Mouse (Mus musculus) C2C12 (cell line): ENCODE results near the gene Abcb8. TPM values are rescaled to one million over a fixed set of nuclear protein-coding genes. Genes with fewer than 3 reads are reported as not detected.

ENCODE experiments used
- H3K27me3 ChIP-seq: one replicate; pipeline ENCODE4 v1.6.1; 2011; ENCODE audit not compliant: control insufficient read depth, insufficient read depth, insufficient read length
- H3K36me3 ChIP-seq: one replicate; pipeline ENCODE4 v1.6.1; 2011; ENCODE audit not compliant: control insufficient read depth, insufficient read depth
- H3K4me3 ChIP-seq: one replicate; pipeline ENCODE4 v1.5.1; 2011; ENCODE audit warnings: mild to moderate bottlenecking, control low read depth; ENCODE audit not compliant: poor library complexity, insufficient read depth, severe bottlenecking
- H3K79me2 ChIP-seq: one replicate; pipeline ENCODE4 v1.6.1; 2011; ENCODE audit not compliant: control insufficient read depth, insufficient read depth
- H3K79me3 ChIP-seq: one replicate; pipeline ENCODE4 v1.6.1; 2011; ENCODE audit warnings: low read depth, control low read depth
- H3ac ChIP-seq: one replicate; pipeline ENCODE3; 2011; ENCODE audit warnings: low read depth; ENCODE audit not compliant: control insufficient read depth, insufficient read length
- CEBPB ChIP-seq: IDR thresholded peaks from one replicate; pipeline ENCODE4 v1.6.1; 2011; ENCODE audit warnings: low read depth, mild to moderate bottlenecking, control low read depth, moderate library complexity
- CTCF ChIP-seq: IDR thresholded peaks from one replicate; pipeline ENCODE4 v1.5.1; 2011; ENCODE audit not compliant: control insufficient read depth, insufficient read depth, insufficient read length
- FOSL1 ChIP-seq: IDR thresholded peaks from one replicate; pipeline ENCODE4 v1.8.0; 2011; ENCODE audit warnings: mild to moderate bottlenecking, low read length; ENCODE audit not compliant: poor library complexity, insufficient read depth, severe bottlenecking
- MAX ChIP-seq: IDR thresholded peaks from one replicate; pipeline ENCODE4 v1.6.1; 2011; ENCODE audit warnings: mild to moderate bottlenecking, control low read depth
- MYOD1 ChIP-seq: IDR thresholded peaks from one replicate; pipeline ENCODE4 v1.6.1; 2011; ENCODE audit warnings: low read depth; ENCODE audit not compliant: control insufficient read depth, insufficient read length
- MYOG ChIP-seq: IDR thresholded peaks from one replicate; pipeline ENCODE4 v1.6.1; 2011; ENCODE audit not compliant: control insufficient read depth, insufficient read length; ENCODE audit errors: extremely low read depth
- USF1 ChIP-seq: IDR thresholded peaks from one replicate; pipeline ENCODE4 v1.6.1; 2011; ENCODE audit warnings: low read depth, mild to moderate bottlenecking, control low read depth, moderate library complexity
- polyA plus RNA-seq: library from polyadenylated mRNA; unstranded; fragments of >200 nt; fragmentation: generic; extraction: Trizol; gene quantifications from one replicate; pipeline ENCODE4 v1.2.1, GENCODE M21; 2012; ENCODE audit warnings: missing spikeins

Abcb8 gene
- polyA plus RNA-seq, 1 experiment: 25.1 TPM

DNA sequence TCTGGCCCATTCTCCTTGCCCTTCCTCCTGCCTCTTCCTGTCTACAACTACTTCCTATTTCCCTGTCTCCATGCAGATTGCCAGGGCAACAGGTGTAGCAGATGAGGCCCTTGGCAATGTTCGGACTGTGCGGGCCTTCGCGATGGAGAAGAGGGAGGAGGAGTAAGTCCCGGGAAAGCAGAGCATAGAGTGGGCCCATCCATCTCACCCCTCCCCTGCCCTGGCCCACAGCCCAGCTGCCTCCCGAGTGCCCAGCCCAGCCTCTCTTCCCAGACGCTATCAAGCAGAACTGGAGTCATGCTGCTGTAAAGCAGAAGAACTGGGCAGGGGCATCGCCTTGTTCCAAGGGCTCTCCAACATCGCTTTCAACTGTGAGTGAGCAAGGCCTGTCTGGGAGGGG is 8.5 kb downstream of the Abcb8 start:
- Histone ChIP-seq H3K27me3 (no peaks in the 10 kb centered on the region), H3K4me3 (no peak overlapping the region), H3ac (no peak overlapping the region), H3K79me3 (no peaks in the 10 kb centered on the region), H3K36me3 (peaks cover 9% of the 10 kb centered on the region), H3K79me2 (no peaks in the 10 kb centered on the region)
- TF ChIP-seq MAX: no peak
- TF ChIP-seq CEBPB: no peak
- TF ChIP-seq MYOD1: no peak
- TF ChIP-seq MYOG: no peak
- no peak for TF ChIP-seq FOSL1
- TF ChIP-seq USF1: no peak
- no peak for TF ChIP-seq CTCF

DNA sequence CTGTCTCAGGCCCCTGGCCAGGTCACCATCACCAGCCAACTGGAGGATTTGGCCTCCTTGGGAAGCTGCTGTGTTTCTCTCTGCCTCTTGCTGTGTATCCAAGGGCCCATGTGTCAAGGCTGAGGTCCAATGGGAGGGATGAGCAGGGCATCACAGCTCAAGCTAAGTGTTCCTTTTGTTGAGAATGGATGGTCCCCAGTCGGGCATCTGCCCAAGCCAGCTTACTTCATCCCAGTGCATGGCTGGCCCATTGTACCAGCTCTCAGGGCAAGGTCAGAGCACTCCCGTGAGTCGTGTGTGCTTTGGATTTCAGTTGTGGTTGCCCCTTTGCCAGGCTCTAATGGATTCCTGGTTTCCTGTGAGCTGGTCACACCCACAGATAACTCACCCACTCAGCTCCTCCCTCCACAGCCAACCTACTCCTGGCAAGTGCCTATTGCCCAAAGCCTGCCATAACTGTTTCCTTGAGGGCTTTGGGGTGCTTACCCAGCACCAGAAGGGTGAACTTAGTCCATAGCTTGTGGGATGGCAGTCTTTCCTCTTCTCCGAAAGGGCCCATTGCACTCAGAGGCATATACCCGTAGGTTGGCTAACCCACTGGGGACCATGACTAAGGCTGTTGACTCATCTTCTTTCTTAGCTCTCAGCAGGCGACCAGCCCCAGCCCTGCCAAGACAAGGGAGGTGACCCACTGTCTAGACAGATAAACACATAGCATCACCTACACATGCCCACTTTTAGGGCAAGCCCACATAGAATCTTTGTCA is 11.3 kb downstream of the Abcb8 start:
- no peaks in the 10 kb centered on the region for H3K27me3 ChIP-seq
- TF ChIP-seq CEBPB (peak; percentile 43), FOSL1 (peak; percentile 29), MYOD1 (no peak), CTCF (no peak)
- H3K4me3 ChIP-seq: no peak overlapping the region
- no peaks in the 10 kb centered on the region for H3K79me3 ChIP-seq
- H3ac ChIP-seq: no peak overlapping the region
- H3K79me2 ChIP-seq: no peaks in the 10 kb centered on the region
- peaks cover 11% of the 10 kb centered on the region for H3K36me3 ChIP-seq

DNA sequence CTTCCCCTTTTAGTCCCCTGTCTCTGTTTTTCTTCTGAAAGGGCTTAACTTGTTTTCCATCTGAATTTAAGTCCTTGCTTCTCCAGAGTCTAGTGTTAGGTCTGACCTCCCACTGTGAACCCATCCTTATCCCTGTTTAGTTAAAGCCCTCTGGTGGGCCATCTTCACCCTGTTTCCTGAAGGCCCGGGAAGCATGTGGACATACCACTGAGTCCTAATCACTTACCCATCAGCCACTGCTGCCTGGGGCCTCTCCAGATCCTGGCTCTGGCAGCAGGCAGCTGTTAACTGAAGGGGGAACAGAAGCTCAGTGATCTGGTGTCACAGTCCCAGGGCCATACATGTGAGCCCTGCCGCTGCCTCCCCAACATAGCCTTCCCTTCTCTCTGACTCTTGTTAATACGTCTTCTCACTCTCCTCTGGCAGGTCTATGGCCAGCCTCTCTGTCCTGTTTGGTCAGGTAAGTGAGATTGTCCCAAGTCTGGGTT is 12.0 kb downstream of the Abcb8 start:
- peaks cover 11% of the 10 kb centered on the region for H3K36me3 ChIP-seq
- no peak overlapping the region for H3ac ChIP-seq
- no peaks in the 10 kb centered on the region for H3K27me3 ChIP-seq
- H3K79me3 ChIP-seq: no peaks in the 10 kb centered on the region
- no peaks in the 10 kb centered on the region for H3K79me2 ChIP-seq
- no peak overlapping the region for H3K4me3 ChIP-seq
- TF ChIP-seq MYOD1 (peak; percentile 12), CEBPB (no peak), MAX (peak; percentile 64)

DNA sequence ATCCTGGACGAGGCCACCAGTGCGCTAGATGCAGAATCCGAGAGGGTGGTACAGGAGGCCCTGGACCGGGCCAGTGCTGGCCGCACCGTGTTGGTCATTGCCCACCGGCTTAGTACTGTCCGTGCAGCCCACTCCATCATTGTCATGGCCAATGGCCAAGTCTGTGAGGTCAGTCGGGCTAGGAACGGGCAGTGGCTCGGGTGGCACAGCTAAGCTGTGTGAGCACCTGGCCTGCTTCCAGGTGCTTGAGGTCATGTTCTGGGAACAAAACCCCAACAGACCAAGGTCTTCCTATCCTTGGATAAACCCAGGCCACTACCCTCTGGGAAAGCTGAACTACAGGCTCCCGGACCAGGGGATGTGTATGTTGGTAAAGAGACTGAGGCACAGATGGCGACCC is 15.2 kb downstream of the Abcb8 start:
- Histone ChIP-seq H3ac (no peak overlapping the region), H3K36me3 (peaks cover 5% of the 10 kb centered on the region), H3K79me2 (no peaks in the 10 kb centered on the region), H3K4me3 (no peak overlapping the region), H3K27me3 (no peaks in the 10 kb centered on the region), H3K79me3 (no peaks in the 10 kb centered on the region)
- TF ChIP-seq MYOD1: no peak
- no peak for TF ChIP-seq MAX
- TF ChIP-seq MYOG: no peak
- TF ChIP-seq CTCF: no peak
- no peak for TF ChIP-seq FOSL1
- TF ChIP-seq USF1: no peak

DNA sequence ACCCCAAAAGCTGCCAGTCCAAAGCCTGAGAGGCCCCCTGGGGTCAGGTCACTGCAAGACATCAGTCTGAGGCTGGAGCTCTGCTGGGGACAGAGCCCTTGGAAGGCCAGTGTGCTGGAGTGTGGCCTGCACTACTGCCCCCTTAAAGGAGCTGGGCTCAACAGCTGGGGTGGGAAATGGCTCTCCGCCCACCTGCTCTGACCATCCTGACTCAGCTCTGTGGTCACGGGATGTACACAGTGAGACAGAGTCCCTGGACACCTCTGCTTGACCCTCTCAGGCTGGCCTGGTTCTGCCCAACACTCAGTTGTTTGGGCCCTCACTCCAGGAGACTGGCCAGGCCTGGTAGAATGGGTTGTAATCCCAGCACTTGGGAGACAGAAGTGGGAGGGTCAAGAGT is 16.0 kb downstream of the Abcb8 start:
- no peak for TF ChIP-seq MYOG
- peak; percentile 87 for TF ChIP-seq MYOD1
- TF ChIP-seq MAX: no peak
- TF ChIP-seq FOSL1: no peak
- TF ChIP-seq CTCF: no peak
- TF ChIP-seq USF1: peak; percentile 67
- no peak for TF ChIP-seq CEBPB
- Histone ChIP-seq H3ac (no peak overlapping the region), H3K4me3 (no peak overlapping the region)

DNA sequence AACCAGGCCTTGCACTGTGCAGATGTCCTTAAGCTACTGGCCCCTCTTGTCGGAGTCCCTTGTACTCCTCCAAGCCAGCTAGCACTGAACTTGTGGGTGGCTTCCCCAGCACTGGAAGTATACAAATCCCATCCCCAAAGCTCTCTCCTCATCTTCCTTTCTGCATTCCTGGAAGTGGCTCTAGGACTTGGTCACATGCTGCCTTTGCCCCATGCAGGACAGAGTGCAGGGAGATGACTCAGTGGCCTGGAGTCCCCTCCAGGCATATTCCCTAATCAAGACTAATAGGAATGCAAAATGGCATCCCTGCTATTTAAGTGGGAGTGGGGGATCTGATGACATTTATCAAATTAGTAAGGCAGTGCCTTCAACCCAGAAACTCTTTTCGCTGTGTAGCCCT is 18.6 kb downstream of the Abcb8 start:
- no peaks in the 10 kb centered on the region for H3K27me3 ChIP-seq
- TF ChIP-seq CTCF (no peak), USF1 (peak; percentile 52)
- no peak overlapping the region for H3ac ChIP-seq
- H3K36me3 ChIP-seq: peaks cover under 1% of the 10 kb centered on the region
- H3K4me3 ChIP-seq: no peak overlapping the region
- no peaks in the 10 kb centered on the region for H3K79me3 ChIP-seq
- H3K79me2 ChIP-seq: no peaks in the 10 kb centered on the region

More for the DNA sequence above, 16.0 kb downstream of the Abcb8 start:
- Histone ChIP-seq H3K79me2 (no peaks in the 10 kb centered on the region), H3K36me3 (peaks cover 5% of the 10 kb centered on the region), H3K79me3 (no peaks in the 10 kb centered on the region), H3K27me3 (no peaks in the 10 kb centered on the region)
